Mouse (Mus musculus): ENCODE results near the gene Slc25a29.

GRCm38 (mm10) chr12:108855081-108855480 is 19.4 kb upstream of the Slc25a29 start:
- TF ChIP-seq CTCF (IDR thresholded peaks at IDR 0.05; ENCODE audit: borderline replicate concordance, control insufficient read depth, extremely low read depth, insufficient read depth, low read length, poor library complexity), result no peak
- no peak for TF ChIP-seq POLR2A (IDR thresholded peaks at IDR 0.05; ENCODE audit: control insufficient read depth, extremely low read depth, insufficient read depth, low read length, poor library complexity)
